Mouse (Mus musculus): ENCODE measurements around the gene Arpp19. TPM values are rescaled to one million over a fixed set of nuclear protein-coding genes. Genes with fewer than 3 reads are reported as not detected.
A peak's percentile ranks its signal among the peaks of the same experiment; 100 is the strongest.

Arpp19 gene
- polyA plus RNA-seq, 1 experiment from 2014 or later, result 265 TPM

DNA sequence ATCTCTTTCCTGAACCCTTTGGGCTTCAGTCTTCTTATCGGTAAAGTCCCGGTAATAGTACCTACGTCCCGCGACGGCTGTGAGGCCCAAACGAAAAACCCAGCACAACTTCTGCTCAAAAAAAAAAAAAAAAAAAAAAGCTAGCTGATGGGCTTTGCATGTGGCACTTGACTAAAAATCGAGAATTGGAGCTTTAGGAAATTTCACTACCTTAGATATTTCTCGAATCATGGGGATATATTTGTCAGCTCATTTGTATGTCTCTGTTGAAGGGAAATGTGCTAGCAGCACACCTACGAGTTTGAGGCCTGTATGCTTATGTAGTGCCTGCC, 909 bp downstream of the Arpp19 start:
- peak overlapping the region; percentile 78 for H3K4me2 ChIP-seq
- H3K9me3 ChIP-seq (replicated peaks), result no peaks in the 10 kb centered on the region
- H3K9ac ChIP-seq, result peak overlapping the region; percentile 86
- 0 out of 2 replicates have a peak, but pooled peaks cover 9% of the 10 kb centered on the region for H3K36me3 ChIP-seq
- peaks cover 5% of the 10 kb centered on the region for H3K4me1 ChIP-seq (replicated peaks)
- peak overlapping the region; percentile 99 for H3K4me3 ChIP-seq
- ATAC-seq (ENCODE audit: insufficient number of reproducible peaks, low FRiP score), result no peak
- no peak overlapping the region for H3K27ac ChIP-seq (ENCODE audit: poor library complexity, severe bottlenecking)
- 1% methylated on average over 10 of the region's 10 CpGs for WGBS
- H3K27me3 ChIP-seq (replicated peaks), result no peaks in the 10 kb centered on the region

DNA sequence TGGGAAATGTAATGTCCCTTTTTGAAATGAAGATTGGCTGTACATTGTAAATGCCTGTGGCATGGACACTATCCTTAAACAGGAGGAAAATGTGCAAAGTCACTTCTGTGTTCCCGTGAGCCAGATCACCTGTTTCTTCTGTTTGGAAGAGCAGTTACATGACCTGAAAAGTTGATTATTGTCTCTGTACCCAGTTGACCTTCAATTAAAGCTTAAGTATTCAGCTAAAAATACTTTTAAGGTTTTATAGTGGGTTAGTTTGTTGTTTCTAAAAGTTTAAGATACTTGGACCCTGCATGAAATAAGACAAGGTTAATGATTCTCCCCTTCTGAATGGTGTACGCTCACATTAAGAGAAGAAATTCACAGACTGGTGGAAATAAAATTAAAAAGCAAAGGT, 3.2 kb downstream of the Arpp19 start:
- no peak overlapping the region for H3K27ac ChIP-seq (ENCODE audit: poor library complexity, severe bottlenecking)
- no peak overlapping the region for H3K9ac ChIP-seq
- no peak overlapping the region for H3K4me3 ChIP-seq
- peaks cover 5% of the 10 kb centered on the region for H3K4me1 ChIP-seq (replicated peaks)
- no peak for ATAC-seq (ENCODE audit: insufficient number of reproducible peaks, low FRiP score)
- H3K36me3 ChIP-seq, result peaks cover 13% of the 10 kb centered on the region; the same call in 1 of the 2 replicates
- WGBS, result 84% methylated on average over 2 of the region's 2 CpGs
- H3K4me2 ChIP-seq, result no peak overlapping the region
- no peaks in the 10 kb centered on the region for H3K27me3 ChIP-seq (replicated peaks)
- H3K9me3 ChIP-seq (replicated peaks), result no peaks in the 10 kb centered on the region

DNA sequence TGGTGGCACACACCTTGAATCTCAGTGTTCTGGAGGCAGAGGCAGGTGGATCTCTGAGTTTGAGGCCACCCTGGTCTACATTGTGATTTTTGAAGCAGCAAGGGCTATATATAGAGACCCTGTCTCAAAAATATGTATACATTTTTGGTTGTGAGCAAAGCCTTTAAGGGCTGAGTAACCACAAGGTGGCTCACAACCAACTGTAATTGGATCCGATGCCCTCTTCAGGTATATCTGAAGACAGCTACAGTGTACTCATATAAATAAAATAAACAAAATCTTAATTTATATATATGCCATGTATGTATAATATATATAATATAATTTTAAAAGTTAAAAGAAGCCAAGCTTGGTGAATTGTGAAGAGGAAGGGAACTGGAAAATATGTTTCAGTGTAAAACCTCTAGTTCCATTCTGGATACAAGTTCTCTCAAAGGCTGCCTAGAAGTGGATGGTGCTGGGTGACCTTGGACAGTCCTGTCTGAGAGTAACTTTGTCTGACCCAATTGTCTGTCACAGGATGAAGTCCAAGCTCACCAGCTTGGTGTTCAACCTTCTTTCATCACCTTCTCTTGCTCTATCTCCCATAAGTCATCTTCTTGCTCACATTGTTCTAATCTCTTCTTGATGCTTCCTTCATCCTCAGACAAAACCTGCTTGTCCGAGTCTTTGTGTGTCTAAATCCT, 4.6 kb downstream of the Arpp19 start:
- Histone ChIP-seq H3K4me1 (replicated peaks) (peaks cover 5% of the 10 kb centered on the region), H3K27ac (ENCODE audit: poor library complexity, severe bottlenecking) (no peak overlapping the region), H3K4me3 (no peak overlapping the region), H3K9me3 (replicated peaks) (no peaks in the 10 kb centered on the region), H3K36me3 (peaks cover 16% of the 10 kb centered on the region; the same call in 1 of the 2 replicates), H3K27me3 (replicated peaks) (no peaks in the 10 kb centered on the region), H3K9ac (no peak overlapping the region), H3K4me2 (no peak overlapping the region)
- no peak for ATAC-seq (ENCODE audit: insufficient number of reproducible peaks, low FRiP score)
- WGBS, result 78% methylated on average over 2 of the region's 2 CpGs

DNA sequence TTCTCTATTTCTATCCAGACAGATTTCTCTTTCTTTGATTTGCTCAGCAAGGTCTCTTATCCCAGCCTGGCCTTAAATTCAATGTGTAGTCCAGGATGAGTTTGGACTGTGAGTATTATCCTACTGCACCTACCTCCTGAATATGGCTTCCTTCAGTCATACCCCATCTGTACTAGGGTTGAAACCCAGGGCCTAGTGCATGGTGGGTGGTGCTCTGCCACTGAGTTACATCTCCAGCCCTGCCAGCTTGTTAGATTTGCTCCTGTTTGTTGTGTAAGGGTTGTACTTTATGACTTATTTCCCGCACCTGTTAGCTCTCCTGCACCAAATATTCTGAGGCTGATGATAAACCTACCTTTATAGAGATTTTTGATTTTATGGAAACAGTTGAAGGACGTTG, 5.8 kb downstream of the Arpp19 start:
- H3K4me3 ChIP-seq, result no peak overlapping the region
- no peak overlapping the region for H3K4me2 ChIP-seq
- no peaks in the 10 kb centered on the region for H3K27me3 ChIP-seq (replicated peaks)
- ATAC-seq (ENCODE audit: insufficient number of reproducible peaks, low FRiP score), result no peak
- H3K4me1 ChIP-seq (replicated peaks), result peaks cover 5% of the 10 kb centered on the region
- no peak overlapping the region for H3K9ac ChIP-seq
- H3K36me3 ChIP-seq, result peaks cover 20% of the 10 kb centered on the region
- WGBS, result 92% methylated on average over 2 of the region's 2 CpGs
- H3K9me3 ChIP-seq (replicated peaks), result no peaks in the 10 kb centered on the region
- no peak overlapping the region for H3K27ac ChIP-seq (ENCODE audit: poor library complexity, severe bottlenecking)

DNA sequence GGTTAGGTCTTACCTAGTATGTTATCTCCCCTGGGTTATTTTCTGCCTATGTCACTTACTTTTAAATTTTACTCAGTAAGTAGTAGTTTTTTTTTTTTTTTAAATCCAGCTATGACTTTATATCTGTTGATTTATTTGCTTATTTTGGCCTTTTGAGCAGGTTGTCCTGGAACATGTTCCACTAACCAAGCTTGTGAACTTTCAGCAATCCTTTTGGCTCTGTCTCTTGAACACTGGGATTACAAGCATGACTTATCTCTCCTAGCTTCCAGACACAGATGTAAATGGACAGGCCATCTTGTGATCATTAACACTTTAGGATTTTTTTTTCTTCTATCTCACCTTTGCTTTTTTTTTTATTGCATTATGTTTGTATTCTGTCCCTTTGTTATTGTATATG, 9.7 kb downstream of the Arpp19 start:
- no peak for ATAC-seq (ENCODE audit: insufficient number of reproducible peaks, low FRiP score)
- Histone ChIP-seq H3K27ac (ENCODE audit: poor library complexity, severe bottlenecking) (no peak overlapping the region), H3K4me3 (no peak overlapping the region), H3K4me2 (no peak overlapping the region), H3K9me3 (replicated peaks) (no peaks in the 10 kb centered on the region), H3K27me3 (replicated peaks) (no peaks in the 10 kb centered on the region), H3K36me3 (peaks cover 18% of the 10 kb centered on the region), H3K9ac (no peak overlapping the region), H3K4me1 (replicated peaks) (peaks cover 5% of the 10 kb centered on the region)

DNA sequence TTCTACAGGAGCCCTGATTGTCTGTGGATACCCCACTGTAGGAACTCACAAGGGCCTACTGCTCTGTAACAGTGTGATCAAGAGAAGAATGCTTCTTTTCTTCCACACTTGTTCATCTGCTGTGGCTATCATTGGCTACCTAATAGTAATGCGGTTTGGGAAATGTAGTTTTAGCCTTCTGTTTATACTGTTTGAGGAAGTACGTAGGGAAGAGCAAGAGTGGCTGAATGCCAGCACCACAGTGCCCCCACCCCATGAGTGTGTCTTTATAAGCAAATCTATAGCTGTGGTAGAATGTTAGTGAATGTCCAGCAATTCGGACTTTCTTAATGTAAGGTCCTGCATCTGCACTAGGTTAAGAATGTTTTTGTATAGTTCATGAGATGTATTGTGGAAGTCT, 11.7 kb downstream of the Arpp19 start:
- 73% methylated on average over 3 of the region's 3 CpGs for WGBS
- H3K4me1 ChIP-seq (replicated peaks), result peaks cover 5% of the 10 kb centered on the region
- no peak overlapping the region for H3K4me3 ChIP-seq
- H3K36me3 ChIP-seq, result peaks cover 11% of the 10 kb centered on the region
- H3K4me2 ChIP-seq, result no peak overlapping the region
- H3K27me3 ChIP-seq (replicated peaks), result no peaks in the 10 kb centered on the region
- H3K9ac ChIP-seq, result no peak overlapping the region
- no peak overlapping the region for H3K27ac ChIP-seq (ENCODE audit: poor library complexity, severe bottlenecking)
- no peaks in the 10 kb centered on the region for H3K9me3 ChIP-seq (replicated peaks)
- no peak for ATAC-seq (ENCODE audit: insufficient number of reproducible peaks, low FRiP score)

DNA sequence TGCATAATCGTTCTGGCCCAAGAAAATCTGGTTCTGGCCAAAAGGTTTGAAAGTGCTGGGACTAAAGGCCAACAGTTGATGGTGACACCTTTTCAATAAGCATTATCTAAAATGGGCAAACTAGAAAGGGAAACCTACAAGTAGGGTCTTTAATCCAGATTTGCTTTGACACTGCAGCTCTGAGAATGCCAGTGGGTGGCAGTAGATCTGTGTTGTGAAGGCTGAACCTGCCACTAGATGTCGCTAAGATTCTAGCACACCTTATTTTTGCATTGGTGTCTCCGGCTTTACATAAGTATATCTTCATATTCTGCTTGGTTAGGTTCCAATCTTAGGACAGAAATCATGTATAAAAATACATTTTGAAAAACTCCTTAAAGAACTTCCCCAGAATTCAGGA, 12.6 kb downstream of the Arpp19 start:
- no peaks in the 10 kb centered on the region for H3K27me3 ChIP-seq (replicated peaks)
- no peak overlapping the region for H3K27ac ChIP-seq (ENCODE audit: poor library complexity, severe bottlenecking)
- no peak overlapping the region for H3K4me2 ChIP-seq
- H3K4me1 ChIP-seq (replicated peaks), result peaks cover 5% of the 10 kb centered on the region
- H3K9ac ChIP-seq, result 0 out of 2 replicates have a peak overlapping the region, but pooled peaks have one; percentile 36
- no peak; the same call in 1 of the 2 replicates for ATAC-seq (ENCODE audit: insufficient number of reproducible peaks, low FRiP score)
- H3K36me3 ChIP-seq, result peaks cover 11% of the 10 kb centered on the region
- no peak overlapping the region for H3K4me3 ChIP-seq
- WGBS, result 31% methylated on average over 3 of the region's 3 CpGs
- H3K9me3 ChIP-seq (replicated peaks), result no peaks in the 10 kb centered on the region

DNA sequence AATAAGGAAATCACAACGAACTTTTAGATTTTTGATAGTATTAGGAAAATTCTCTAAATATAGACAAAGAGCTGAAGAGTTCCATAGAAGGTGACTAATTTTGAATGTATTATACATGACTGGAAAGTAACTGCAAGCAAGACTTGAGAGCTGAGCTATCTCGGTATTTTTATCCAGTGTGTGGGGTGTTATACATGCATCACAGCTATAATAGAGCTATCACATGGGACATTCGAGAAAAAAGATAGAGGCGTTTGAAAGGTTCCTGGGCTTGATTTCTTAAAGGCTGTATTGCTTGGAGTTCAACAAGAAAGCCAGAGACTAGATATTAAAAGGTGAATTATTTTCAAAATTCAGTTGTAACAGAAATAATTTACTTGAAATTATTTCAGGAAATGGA, 14.4 kb downstream of the Arpp19 start:
- Histone ChIP-seq H3K27me3 (replicated peaks) (no peaks in the 10 kb centered on the region), H3K27ac (ENCODE audit: poor library complexity, severe bottlenecking) (no peak overlapping the region), H3K9me3 (replicated peaks) (no peaks in the 10 kb centered on the region), H3K4me3 (no peak overlapping the region), H3K9ac (no peak overlapping the region), H3K4me2 (no peak overlapping the region), H3K36me3 (peaks cover 10% of the 10 kb centered on the region), H3K4me1 (replicated peaks) (peaks cover 5% of the 10 kb centered on the region)
- 78% methylated on average over 4 of the region's 4 CpGs for whole genome bisulfite sequencing
- ATAC-seq (ENCODE audit: insufficient number of reproducible peaks, low FRiP score), result no peak

DNA sequence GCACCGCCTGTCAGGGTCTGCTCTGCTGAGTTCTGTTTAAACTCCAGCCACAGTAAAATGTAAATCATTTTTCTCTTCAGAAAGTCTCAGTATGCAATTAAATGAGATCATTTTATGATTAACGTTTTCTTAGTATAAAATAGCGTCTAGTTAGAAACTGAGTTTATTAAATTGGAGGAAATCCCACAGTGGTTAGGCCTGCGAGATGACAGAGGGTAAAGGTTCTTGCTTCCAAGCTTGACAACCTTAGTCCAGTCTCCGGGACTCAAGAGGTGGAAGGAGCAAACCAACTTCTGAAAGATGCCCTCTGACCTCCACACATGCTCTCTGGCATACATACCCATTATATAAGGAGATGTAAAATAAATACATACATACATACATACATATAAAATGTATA, 17.6 kb downstream of the Arpp19 start:
- H3K4me3 ChIP-seq, result no peak overlapping the region
- WGBS, result 91% methylated on average over 5 of the region's 5 CpGs
- H3K9me3 ChIP-seq (replicated peaks), result no peaks in the 10 kb centered on the region
- no peaks in the 10 kb centered on the region for H3K4me1 ChIP-seq (replicated peaks)
- H3K9ac ChIP-seq, result no peak overlapping the region
- H3K4me2 ChIP-seq, result no peak overlapping the region
- no peaks in the 10 kb centered on the region for H3K27me3 ChIP-seq (replicated peaks)
- H3K27ac ChIP-seq (ENCODE audit: poor library complexity, severe bottlenecking), result no peak overlapping the region
- ATAC-seq (ENCODE audit: insufficient number of reproducible peaks, low FRiP score), result no peak
- H3K36me3 ChIP-seq, result peaks cover 22% of the 10 kb centered on the region

DNA sequence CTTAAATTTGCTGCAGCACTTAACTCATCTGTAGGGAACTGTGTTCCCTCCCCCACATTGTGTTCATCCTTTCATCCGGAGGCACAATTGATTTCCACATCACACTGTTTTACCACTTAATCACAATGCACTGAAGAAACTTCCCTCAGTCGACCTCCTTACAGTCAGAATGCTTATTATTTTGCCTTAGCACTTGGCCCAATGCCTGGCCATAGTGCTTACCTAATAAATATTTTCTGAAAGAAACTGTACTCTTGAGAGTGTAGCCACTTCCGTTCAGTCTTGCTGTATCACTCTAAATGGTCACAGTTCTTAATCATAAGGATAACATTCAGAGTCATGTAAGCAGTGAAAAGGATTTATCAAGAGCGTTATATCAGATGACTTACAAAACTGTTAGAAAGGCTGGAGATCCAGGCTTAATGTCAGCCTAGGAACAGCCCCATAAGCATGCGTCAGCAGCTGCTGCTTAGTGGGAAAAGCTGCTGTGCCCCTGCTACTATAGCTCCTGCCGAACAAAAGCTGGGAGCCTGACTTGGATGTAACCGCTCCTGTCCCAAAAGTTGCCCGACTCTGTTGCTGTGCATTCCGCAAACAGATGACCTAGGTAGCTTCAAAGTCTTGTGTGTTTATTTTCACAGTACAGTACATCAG, 27.4 kb downstream of the Arpp19 start:
- Histone ChIP-seq H3K36me3 (peaks cover 4% of the 10 kb centered on the region), H3K4me3 (no peak overlapping the region), H3K27ac (ENCODE audit: poor library complexity, severe bottlenecking) (no peak overlapping the region), H3K9me3 (replicated peaks) (no peaks in the 10 kb centered on the region), H3K27me3 (replicated peaks) (no peaks in the 10 kb centered on the region; the same call in 1 of the 2 replicates), H3K4me2 (no peak overlapping the region), H3K4me1 (replicated peaks) (no peaks in the 10 kb centered on the region), H3K9ac (no peak overlapping the region)
- ATAC-seq (ENCODE audit: insufficient number of reproducible peaks, low FRiP score), result no peak
- 73% methylated on average over 9 of the region's 9 CpGs for WGBS

DNA sequence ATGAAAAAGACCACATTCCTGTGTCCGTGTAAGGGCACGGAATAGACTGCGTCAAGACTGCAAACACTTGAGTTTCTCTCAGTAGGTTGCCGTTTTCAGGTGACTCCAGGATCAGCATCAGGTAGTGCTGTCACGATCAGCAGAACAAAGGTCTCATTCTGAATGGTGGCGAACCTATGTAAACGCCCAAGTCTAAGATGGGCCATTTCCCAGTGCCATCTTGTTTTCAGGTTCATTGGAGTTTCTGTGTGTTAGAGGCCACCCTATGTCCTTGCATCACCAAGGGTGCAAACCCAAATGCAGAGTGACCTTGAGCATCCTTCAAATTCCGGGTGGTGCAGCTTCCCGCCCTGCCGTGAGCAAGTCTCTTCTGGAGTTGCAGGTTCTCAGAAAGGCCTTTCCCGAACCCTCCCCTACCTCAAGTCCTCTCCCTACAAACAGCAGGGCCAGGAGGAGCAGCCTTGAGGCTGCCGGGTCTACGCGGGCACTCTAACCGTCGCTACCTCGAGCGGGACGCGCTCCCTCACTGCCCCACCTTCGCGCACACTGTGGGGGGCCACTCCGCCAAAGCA, 33.1 kb downstream of the Arpp19 start, which contains the start of gene Myo5a:
Myo5a (plus strand) TSS at position 559 of the 572 bp plus-strand sequence.
- WGBS, result 19% methylated on average over 23 of the region's 23 CpGs
- Histone ChIP-seq H3K4me3 (peak within 1 kb of the TSS; percentile 65), H3K36me3 (no peaks in the 10 kb centered on the region), H3K27ac (ENCODE audit: poor library complexity, severe bottlenecking) (peak within 1 kb of the TSS; percentile 63), H3K27me3 (replicated peaks) (no peaks in the 10 kb centered on the region; the same call in 1 of the 2 replicates), H3K9ac (peak within 1 kb of the TSS; percentile 81), H3K4me1 (replicated peaks) (peaks cover 6% of the 10 kb centered on the region), H3K9me3 (replicated peaks) (no peaks in the 10 kb centered on the region), H3K4me2 (peak within 1 kb of the TSS; percentile 83)
- ATAC-seq (ENCODE audit: insufficient number of reproducible peaks, low FRiP score), result no peak; the same call in 1 of the 2 replicates

Data from heart, embryonic 12.5 days (tissue).